Mouse (Mus musculus) E14TG2a.4 (cell line): ENCODE data around the gene Hipk4.

Experiments
- CTCF ChIP-seq: conservative IDR thresholded peaks from 2 replicates; pipeline ENCODE4 v1.5.1; 2014; ENCODE audit warnings: low read length
- NANOG ChIP-seq: IDR thresholded peaks from 2 replicates; pipeline ENCODE4 v1.6.1; 2014; ENCODE audit warnings: borderline replicate concordance, low read length, mixed read lengths

- TF ChIP-seq CTCF, result no peak
- no peak for TF ChIP-seq NANOG
These were observed 29.0 kb downstream of the Hipk4 start for GRCm38 (mm10) chr7:27552070-27552469.
